Mouse (Mus musculus): Measurements from ENCODE around the gene Inafm1. TPM values are rescaled to one million over a fixed set of nuclear protein-coding genes. Genes with fewer than 3 reads are reported as not detected.
A peak's percentile ranks its signal among the peaks of the same experiment; 100 is the strongest.

The Inafm1 gene
- polyA plus RNA-seq, 1 experiment from 2014 or later, result 4.4 TPM

DNA sequence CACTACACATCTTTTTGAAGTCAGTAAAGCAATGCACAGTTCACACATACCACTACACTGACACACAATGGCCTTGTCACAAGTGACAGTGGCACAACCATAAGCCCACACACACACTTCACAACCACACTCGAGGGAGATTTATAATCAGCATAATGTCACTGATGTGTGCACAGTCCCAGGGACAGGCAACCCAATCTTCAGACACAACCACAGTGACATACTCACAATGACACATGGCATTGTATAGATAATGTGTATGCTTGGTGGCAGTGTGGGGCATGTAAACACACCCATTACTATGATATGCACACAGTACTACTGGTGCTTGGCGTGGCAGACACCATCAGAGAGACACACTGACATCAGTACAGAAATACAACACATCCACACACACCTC, 22.7 kb upstream of the Inafm1 start:
- Histone ChIP-seq H3K27me3 (peaks cover 37% of the 10 kb centered on the region), H3K4me1 (replicated peaks) (peaks cover 52% of the 10 kb centered on the region), H3K9ac (peak overlapping the region; percentile 61), H3K9me3 (replicated peaks) (no peaks in the 10 kb centered on the region), H3K36me3 (replicated peaks) (no peaks in the 10 kb centered on the region), H3K4me3 (replicated peaks) (peak overlapping the region; percentile 63), H3K27ac (replicated peaks) (peak overlapping the region; percentile 99), H3K4me2 (peak overlapping the region; percentile 96)
- 14% methylated on average over 2 of the region's 2 CpGs for WGBS (ENCODE audit: insufficient replicate concordance)
- ATAC-seq (ENCODE audit: insufficient read depth), result peak; percentile 45

DNA sequence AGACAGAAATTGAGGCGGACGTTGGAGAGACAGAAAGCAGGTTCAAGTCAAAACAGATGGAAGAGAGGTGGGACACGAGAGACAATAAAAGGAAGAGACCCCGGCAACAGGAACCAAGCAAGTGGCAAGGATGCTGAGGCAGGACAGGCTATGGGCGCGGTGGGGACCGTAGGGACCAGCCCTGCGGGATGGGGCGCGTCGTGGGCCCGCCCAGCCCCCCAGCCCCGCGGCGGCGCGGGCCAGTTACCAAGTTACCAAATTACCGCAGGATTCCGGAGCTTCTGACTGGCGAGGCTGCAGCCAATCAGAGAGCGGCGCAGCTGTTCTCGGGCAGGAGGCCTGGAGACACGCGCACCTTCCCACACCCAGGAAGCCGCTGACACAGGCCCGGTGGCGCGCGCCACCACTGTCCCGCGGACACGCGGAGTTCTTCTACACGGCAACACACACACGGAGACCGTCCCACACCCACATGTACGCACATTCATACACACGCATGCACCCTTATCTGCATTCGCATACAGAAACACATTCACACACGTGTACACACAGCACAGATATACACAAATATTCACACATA, 22.0 kb upstream of the Inafm1 start:
- peak; percentile 78 for ATAC-seq (ENCODE audit: insufficient read depth)
- no peaks in the 10 kb centered on the region for H3K9me3 ChIP-seq (replicated peaks)
- peak overlapping the region; percentile 99 for H3K27ac ChIP-seq (replicated peaks)
- no peaks in the 10 kb centered on the region for H3K36me3 ChIP-seq (replicated peaks)
- peak overlapping the region; percentile 62 for H3K9ac ChIP-seq
- under 1% methylated on average over 41 of the region's 41 CpGs for WGBS (ENCODE audit: insufficient replicate concordance)
- peaks cover 30% of the 10 kb centered on the region for H3K27me3 ChIP-seq
- H3K4me1 ChIP-seq (replicated peaks), result peaks cover 52% of the 10 kb centered on the region
- peak overlapping the region; percentile 63 for H3K4me3 ChIP-seq (replicated peaks)
- H3K4me2 ChIP-seq, result peak overlapping the region; percentile 96

DNA sequence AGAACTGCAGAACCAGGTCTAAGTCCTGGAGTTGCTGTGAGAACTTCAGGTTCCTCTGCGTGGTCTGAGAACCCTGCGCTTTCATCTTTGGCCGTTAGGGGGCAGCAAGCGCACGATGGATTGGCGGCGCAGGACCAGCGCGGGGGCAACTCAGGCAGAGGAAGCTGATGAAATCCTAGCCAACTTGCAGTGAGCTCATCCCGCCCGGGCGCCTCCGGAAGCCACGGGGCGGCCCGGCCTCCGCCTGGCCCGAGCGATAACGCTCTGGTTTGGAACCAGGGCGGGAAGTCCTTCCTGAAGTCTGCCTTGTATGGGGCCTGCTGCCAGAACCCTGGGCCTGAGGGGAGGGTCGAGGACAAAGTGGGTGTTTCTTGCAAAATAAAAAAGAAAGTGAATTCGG, 21.4 kb upstream of the Inafm1 start:
- WGBS (ENCODE audit: insufficient replicate concordance), result under 1% methylated on average over 23 of the region's 23 CpGs
- Histone ChIP-seq H3K36me3 (replicated peaks) (no peaks in the 10 kb centered on the region), H3K4me3 (replicated peaks) (peak overlapping the region; percentile 63), H3K27ac (replicated peaks) (peak overlapping the region; percentile 99), H3K9ac (peak overlapping the region; percentile 62), H3K4me1 (replicated peaks) (peaks cover 48% of the 10 kb centered on the region), H3K4me2 (peak overlapping the region; percentile 96), H3K9me3 (replicated peaks) (no peaks in the 10 kb centered on the region), H3K27me3 (peaks cover 24% of the 10 kb centered on the region)
- peak; percentile 86 for ATAC-seq (ENCODE audit: insufficient read depth)

DNA sequence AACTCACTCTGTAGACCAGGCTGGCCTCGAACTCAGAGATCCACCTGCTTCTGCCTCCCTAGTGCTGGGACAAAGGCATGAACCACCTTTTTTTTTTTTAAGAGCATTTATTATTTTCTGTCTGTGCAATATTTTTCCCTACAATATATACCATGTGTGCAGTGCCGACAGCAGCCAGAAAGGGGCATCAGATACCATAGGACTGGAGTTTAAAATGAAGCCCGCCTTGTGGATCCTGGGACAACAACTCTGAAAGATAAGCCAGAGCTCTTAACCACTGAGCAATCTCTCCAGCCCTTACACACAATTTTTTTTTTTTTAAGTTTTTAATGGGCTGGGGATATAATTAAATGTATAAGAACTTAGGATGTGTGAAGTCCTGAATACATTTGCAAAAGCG, 20.9 kb upstream of the Inafm1 start:
- Histone ChIP-seq H3K9me3 (replicated peaks) (no peaks in the 10 kb centered on the region), H3K4me3 (replicated peaks) (peak overlapping the region; percentile 63), H3K27me3 (peaks cover 19% of the 10 kb centered on the region), H3K4me2 (peak overlapping the region; percentile 96), H3K27ac (replicated peaks) (peak overlapping the region; percentile 99), H3K9ac (peak overlapping the region; percentile 52), H3K4me1 (replicated peaks) (peaks cover 43% of the 10 kb centered on the region), H3K36me3 (replicated peaks) (no peaks in the 10 kb centered on the region)
- ATAC-seq (ENCODE audit: insufficient read depth), result peak; percentile 30
- WGBS (ENCODE audit: insufficient replicate concordance), result 14% methylated on average over 4 of the region's 4 CpGs

DNA sequence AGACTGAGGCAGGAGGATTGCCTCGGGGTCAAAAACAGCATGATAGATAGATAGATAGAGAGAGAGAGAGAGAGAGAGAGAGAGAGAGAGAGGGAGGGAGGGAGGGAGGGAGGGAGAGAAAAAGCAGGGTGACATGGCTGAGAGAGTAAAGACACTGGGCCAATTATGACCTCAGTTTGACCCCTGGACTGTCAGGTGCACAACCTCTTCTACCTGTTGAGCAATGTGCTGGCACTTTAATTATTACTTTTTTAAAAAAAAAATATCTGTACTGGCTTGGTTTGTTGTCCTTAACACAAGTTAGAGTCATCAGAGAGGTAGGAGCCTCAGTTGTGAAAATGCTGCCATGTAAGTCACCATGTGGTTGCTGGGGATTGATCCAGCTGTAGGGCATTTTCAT, 14.4 kb upstream of the Inafm1 start:
- Histone ChIP-seq H3K27me3 (no peaks in the 10 kb centered on the region), H3K4me2 (no peak overlapping the region), H3K9me3 (replicated peaks) (no peaks in the 10 kb centered on the region), H3K36me3 (replicated peaks) (peaks cover 15% of the 10 kb centered on the region), H3K4me3 (replicated peaks) (no peak overlapping the region), H3K27ac (replicated peaks) (no peak overlapping the region), H3K9ac (no peak overlapping the region), H3K4me1 (replicated peaks) (peaks cover 32% of the 10 kb centered on the region)
- no peak for ATAC-seq (ENCODE audit: insufficient read depth)
- 30% methylated on average over 1 of the region's 1 CpGs for WGBS (ENCODE audit: insufficient replicate concordance)

DNA sequence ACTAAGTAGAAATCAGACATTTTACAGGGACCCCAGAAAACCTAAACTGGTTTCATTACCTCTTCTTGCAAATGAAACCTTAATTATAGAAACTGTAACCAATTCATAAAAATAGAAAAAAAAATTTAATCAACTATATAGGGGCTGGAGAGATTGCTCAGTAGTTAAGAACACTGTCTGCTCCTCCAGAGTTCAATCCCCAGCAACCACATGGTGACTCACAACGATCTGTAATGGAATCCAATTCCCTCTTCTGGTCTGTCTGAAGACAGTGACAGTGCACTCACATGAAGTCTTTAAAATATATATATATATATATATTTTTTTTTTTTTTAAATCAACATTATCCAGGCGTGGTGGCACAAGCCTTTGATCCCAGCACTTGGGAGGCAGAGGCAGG, 13.6 kb upstream of the Inafm1 start:
- Histone ChIP-seq H3K27me3 (no peaks in the 10 kb centered on the region), H3K4me3 (replicated peaks) (peak overlapping the region; percentile 89), H3K27ac (replicated peaks) (peak overlapping the region; percentile 97), H3K9ac (peak overlapping the region; percentile 83), H3K36me3 (replicated peaks) (peaks cover 22% of the 10 kb centered on the region), H3K4me2 (peak overlapping the region; percentile 94), H3K4me1 (replicated peaks) (peaks cover 32% of the 10 kb centered on the region), H3K9me3 (replicated peaks) (no peaks in the 10 kb centered on the region)
- ATAC-seq (ENCODE audit: insufficient read depth), result no peak
- 61% methylated on average over 2 of the region's 2 CpGs for WGBS (ENCODE audit: insufficient replicate concordance)

DNA sequence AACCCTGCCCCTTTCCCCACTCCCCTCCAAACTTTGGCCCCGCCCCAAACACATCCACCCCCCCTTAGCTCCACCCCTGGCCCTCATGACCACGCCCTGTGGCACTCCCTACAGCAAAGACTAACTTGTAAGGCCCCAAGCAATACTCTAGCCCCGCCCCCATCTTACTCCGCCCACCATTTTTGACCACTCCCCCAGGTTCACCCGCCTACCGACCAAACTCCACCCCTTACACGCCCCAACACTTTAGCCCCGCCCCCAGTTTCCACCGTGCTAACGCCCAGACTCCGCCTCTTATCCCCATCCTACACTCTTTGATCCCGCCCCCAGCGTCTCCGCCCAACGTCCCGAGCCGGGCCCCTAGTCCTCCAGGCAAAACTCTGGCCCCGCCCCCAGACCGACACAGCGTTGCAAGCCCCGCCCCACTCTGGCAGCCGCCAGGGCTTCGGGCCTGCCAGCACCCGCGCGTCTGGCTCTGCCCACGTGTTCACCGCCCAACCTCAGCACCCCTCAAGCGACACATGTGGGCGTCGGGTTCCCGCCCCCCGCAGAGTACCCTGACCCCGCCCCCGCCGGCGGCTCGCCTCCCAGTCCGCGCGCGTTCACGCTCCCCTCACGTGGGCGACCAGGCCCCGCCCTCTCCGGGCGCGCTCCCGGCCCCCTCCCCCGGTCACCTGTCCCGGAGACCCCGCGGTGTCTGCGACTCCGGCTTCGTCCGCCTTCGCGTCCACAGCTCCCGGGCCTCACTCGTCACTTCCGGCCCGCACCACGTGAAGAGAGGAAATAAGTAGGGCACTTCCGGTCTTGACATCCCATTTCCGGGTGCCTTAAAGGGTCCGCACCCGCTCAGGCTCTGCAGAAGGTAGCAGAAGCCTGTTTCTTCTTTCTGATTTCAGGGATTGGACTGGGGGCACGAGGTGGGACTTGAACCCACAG, 12.9 kb upstream of the Inafm1 start, which contains the start of gene Ccdc9:
Ccdc9 (minus strand) TSS at position 770 of the 936 bp plus-strand sequence.
- Histone ChIP-seq H3K9ac (peak within 1 kb of the TSS; percentile 83), H3K4me3 (replicated peaks) (peak within 1 kb of the TSS; percentile 89), H3K36me3 (replicated peaks) (peaks cover 30% of the 10 kb centered on the region), H3K4me1 (replicated peaks) (peaks cover 32% of the 10 kb centered on the region), H3K9me3 (replicated peaks) (no peaks in the 10 kb centered on the region), H3K27ac (replicated peaks) (peak within 1 kb of the TSS; percentile 97), H3K27me3 (no peaks in the 10 kb centered on the region), H3K4me2 (peak within 1 kb of the TSS; percentile 94)
- ATAC-seq (ENCODE audit: insufficient read depth), result peak; percentile 84
- WGBS (ENCODE audit: insufficient replicate concordance), result 1% methylated on average over 70 of the region's 70 CpGs

DNA sequence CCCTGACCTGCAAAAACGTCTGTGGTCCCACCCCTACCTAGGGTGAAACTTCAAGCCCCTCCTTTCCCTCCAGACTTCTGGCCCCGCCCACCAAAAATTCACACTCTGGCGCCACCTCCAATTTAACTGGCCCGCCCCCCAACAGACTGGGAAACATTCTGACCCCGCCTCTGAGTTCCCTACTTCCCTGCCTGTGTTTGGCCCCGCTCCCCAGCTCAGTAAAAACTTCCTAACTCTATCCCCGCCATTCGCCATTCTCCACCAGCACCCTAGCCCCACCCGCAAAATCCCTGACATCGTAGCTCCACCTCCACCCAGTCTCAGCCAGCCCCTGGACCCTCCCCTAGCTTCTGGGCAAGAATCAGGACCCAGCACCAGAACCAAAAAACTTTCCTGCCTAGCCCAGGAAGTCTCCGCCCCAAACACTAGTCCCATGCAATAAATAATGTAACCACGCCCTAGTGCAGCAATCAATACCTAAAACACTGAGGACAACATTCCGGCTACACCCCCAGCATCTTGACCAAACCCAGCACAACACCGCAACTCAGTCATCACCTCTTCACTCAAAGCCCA, 12.1 kb upstream of the Inafm1 start:
- no peaks in the 10 kb centered on the region for H3K27me3 ChIP-seq
- peak overlapping the region; percentile 94 for H3K4me2 ChIP-seq
- peak overlapping the region; percentile 97 for H3K27ac ChIP-seq (replicated peaks)
- peak overlapping the region; percentile 89 for H3K4me3 ChIP-seq (replicated peaks)
- peaks cover 32% of the 10 kb centered on the region for H3K4me1 ChIP-seq (replicated peaks)
- ATAC-seq (ENCODE audit: insufficient read depth), result peak; percentile 27
- H3K9me3 ChIP-seq (replicated peaks), result no peaks in the 10 kb centered on the region
- peak overlapping the region; percentile 21; the same call in 1 of the 2 replicates for H3K9ac ChIP-seq
- H3K36me3 ChIP-seq (replicated peaks), result peaks cover 37% of the 10 kb centered on the region
- WGBS (ENCODE audit: insufficient replicate concordance), result under 1% methylated on average over 14 of the region's 14 CpGs

DNA sequence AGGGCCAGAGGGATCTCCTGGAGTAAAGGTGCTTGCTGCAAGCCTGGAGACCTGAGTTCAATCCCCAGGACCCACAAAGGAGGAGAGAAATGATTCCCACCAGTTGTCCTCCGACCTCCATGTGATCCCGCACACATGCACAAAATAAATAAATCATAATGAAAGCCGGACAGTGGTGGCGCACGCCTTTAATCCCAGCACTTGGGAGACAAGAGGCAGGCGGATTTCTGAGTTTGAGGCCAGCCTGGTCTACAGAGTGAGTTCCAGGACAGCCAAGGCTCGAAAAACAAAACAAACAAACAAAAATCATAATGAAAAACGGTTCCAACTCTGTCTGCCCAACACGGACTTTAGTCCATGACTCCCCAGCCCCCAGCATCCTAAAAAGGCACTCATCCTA, 11.5 kb upstream of the Inafm1 start:
- 68% methylated on average over 9 of the region's 9 CpGs for WGBS (ENCODE audit: insufficient replicate concordance)
- peak overlapping the region; percentile 89 for H3K4me3 ChIP-seq (replicated peaks)
- H3K4me1 ChIP-seq (replicated peaks), result peaks cover 32% of the 10 kb centered on the region
- H3K27ac ChIP-seq (replicated peaks), result peak overlapping the region; percentile 97
- ATAC-seq (ENCODE audit: insufficient read depth), result no peak
- peaks cover 43% of the 10 kb centered on the region for H3K36me3 ChIP-seq (replicated peaks)
- H3K4me2 ChIP-seq, result peak overlapping the region; percentile 94
- no peaks in the 10 kb centered on the region for H3K9me3 ChIP-seq (replicated peaks)
- H3K9ac ChIP-seq, result no peak overlapping the region
- no peaks in the 10 kb centered on the region for H3K27me3 ChIP-seq

DNA sequence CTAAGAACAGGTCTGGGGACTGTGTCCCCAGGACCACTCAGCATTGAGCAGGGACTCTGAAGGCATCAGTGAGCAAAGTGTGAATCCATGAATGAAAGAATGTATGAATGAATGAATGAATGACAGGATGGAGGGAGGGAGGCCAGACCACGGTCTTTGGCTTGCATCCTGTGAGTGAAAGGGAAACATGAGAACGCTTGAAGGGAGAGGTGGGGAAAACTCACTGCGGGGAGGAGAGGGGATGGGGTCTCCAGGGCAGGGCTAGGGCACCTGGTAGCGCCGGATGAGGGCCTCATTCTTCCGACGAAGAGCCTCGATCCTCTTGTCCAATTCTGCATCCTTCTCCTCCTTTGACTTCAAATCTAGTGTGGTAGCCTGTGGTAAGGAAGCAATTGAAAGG, 10.6 kb upstream of the Inafm1 start:
- Histone ChIP-seq H3K27me3 (no peaks in the 10 kb centered on the region), H3K9me3 (replicated peaks) (no peaks in the 10 kb centered on the region), H3K4me2 (no peak overlapping the region), H3K4me1 (replicated peaks) (peaks cover 32% of the 10 kb centered on the region), H3K27ac (replicated peaks) (no peak overlapping the region; the same call in 1 of the 2 replicates), H3K4me3 (replicated peaks) (no peak overlapping the region), H3K36me3 (replicated peaks) (peaks cover 51% of the 10 kb centered on the region), H3K9ac (no peak overlapping the region)
- ATAC-seq (ENCODE audit: insufficient read depth), result no peak
- 84% methylated on average over 8 of the region's 8 CpGs for WGBS (ENCODE audit: insufficient replicate concordance)

DNA sequence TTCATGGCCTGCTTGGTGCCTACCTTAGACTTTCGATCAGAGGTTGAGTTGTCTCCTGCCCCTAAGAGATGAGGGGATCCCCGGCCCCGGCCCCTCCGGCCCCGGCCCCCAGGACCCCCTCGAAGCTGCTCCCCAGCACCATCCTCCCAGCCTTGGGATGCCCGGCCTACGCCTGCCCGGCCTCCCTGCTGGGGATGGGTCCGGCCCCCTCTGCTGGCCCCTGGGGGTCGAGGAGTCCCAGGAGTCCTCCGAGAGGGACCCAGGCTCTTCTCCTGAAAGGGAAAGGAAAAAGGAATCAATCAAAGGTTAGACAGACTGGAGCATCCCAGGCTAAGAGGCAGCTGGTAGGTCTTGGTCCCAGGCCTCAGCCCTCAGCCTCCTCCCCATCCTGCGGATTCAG, 8.9 kb upstream of the Inafm1 start:
- Histone ChIP-seq H3K4me3 (replicated peaks) (no peak overlapping the region), H3K27ac (replicated peaks) (no peak overlapping the region), H3K36me3 (replicated peaks) (peaks cover 67% of the 10 kb centered on the region), H3K4me1 (replicated peaks) (peaks cover 34% of the 10 kb centered on the region), H3K9me3 (replicated peaks) (no peaks in the 10 kb centered on the region), H3K27me3 (no peaks in the 10 kb centered on the region), H3K4me2 (no peak overlapping the region), H3K9ac (no peak overlapping the region)
- WGBS (ENCODE audit: insufficient replicate concordance), result 83% methylated on average over 13 of the region's 13 CpGs
- ATAC-seq (ENCODE audit: insufficient read depth), result no peak

Measured in liver, embryonic 15.5 days (tissue).